Mouse (Mus musculus): Measurements from ENCODE around the gene Gm38100.

DNA sequence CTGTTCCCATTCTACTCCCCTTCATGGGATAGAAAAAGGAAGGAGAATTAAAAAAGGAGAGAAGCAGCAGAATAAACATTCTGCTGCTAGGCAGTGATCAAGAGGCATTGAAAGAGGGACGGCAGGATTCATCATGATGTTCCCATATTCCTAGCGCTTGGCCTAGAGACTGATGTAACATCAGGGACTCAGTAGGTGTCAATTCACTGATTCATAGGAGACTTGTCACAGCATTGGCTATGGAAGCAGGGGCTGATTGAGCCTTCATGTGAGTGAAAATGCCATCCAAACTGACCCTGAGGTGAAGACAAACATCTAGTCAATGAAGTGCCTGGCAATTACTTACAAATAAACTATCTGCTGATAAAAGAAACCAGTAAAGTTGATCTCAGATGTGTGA, 30.7 kb downstream of the Gm38100 start:
- TF ChIP-seq HCFC1 (IDR thresholded peaks at IDR 0.05; ENCODE audit: borderline replicate concordance, insufficient read depth, low read length) (no peak), ZNF384 (IDR thresholded peaks at IDR 0.05; ENCODE audit: low read depth, low read length) (no peak), ZC3H11A (IDR thresholded peaks at IDR 0.05; ENCODE audit: borderline replicate concordance, low read depth, low read length) (no peak), CHD2 (IDR thresholded peaks at IDR 0.05; ENCODE audit: low read depth, low read length) (no peak)
